Mouse (Mus musculus): Measurements from ENCODE around the gene Zfp91. TPM values are rescaled to one million over a fixed set of nuclear protein-coding genes. Genes with fewer than 3 reads are reported as not detected.
A peak's percentile ranks its signal among the peaks of the same experiment; 100 is the strongest.
"Not testable (repeated sequence)": the region's sequence is repeated elsewhere in the genome, so short reads cannot be mapped to it uniquely, and the experiment has no call there.

Gene Zfp91
- total RNA-seq, 2 experiments from 2014 or later = 66.6 to 105 TPM

GRCm38 (mm10) chr19:12795110-12795509 is 816 bp downstream of the Zfp91 start:
- ATAC-seq (replicated peaks; ENCODE audit: low FRiP score, low TSS enrichment, poor library complexity, severe bottlenecking) = no peak

- ATAC-seq (replicated peaks; ENCODE audit: low FRiP score, low TSS enrichment, poor library complexity, severe bottlenecking) = peak; percentile 66
These were observed 1.6 kb downstream of the Zfp91 start for GRCm38 (mm10) chr19:12794056-12795044.

- no peak for ATAC-seq (replicated peaks; ENCODE audit: low FRiP score, low TSS enrichment, poor library complexity, severe bottlenecking)
These were observed 3.6 kb downstream of the Zfp91 start for GRCm38 (mm10) chr19:12792374-12792773.

- ATAC-seq (replicated peaks; ENCODE audit: low FRiP score, low TSS enrichment, poor library complexity, severe bottlenecking) = no peak
These were observed 8.2 kb downstream of the Zfp91 start for GRCm38 (mm10) chr19:12787721-12788120.

- ATAC-seq (replicated peaks; ENCODE audit: low FRiP score, low TSS enrichment, poor library complexity, severe bottlenecking) = no peak
These were observed 9.0 kb downstream of the Zfp91 start for GRCm38 (mm10) chr19:12786803-12787395.

- no peak for ATAC-seq (replicated peaks; ENCODE audit: low FRiP score, low TSS enrichment, poor library complexity, severe bottlenecking)
These were observed 15.5 kb downstream of the Zfp91 start for GRCm38 (mm10) chr19:12780437-12780836.

- no peak for ATAC-seq (replicated peaks; ENCODE audit: low FRiP score, low TSS enrichment, poor library complexity, severe bottlenecking)
These were observed 25.0 kb downstream of the Zfp91 start for GRCm38 (mm10) chr19:12770888-12771287.

- no peak for ATAC-seq (replicated peaks; ENCODE audit: low FRiP score, low TSS enrichment, poor library complexity, severe bottlenecking)
These were observed 30.6 kb downstream of the Zfp91 start, which contains the start of gene Cntf for GRCm38 (mm10) chr19:12765308-12765707. TSS of gene Cntf (minus strand) at chr19:12765632.

GRCm38 (mm10) chr19:12762212-12763130 is 33.5 kb downstream of the Zfp91 start:
- ATAC-seq (replicated peaks; ENCODE audit: low FRiP score, low TSS enrichment, poor library complexity, severe bottlenecking) = no peak

- ATAC-seq (replicated peaks; ENCODE audit: low FRiP score, low TSS enrichment, poor library complexity, severe bottlenecking) = no peak
These were observed 36.3 kb downstream of the Zfp91 start for GRCm38 (mm10) chr19:12759656-12760055.

GRCm38 (mm10) chr19:12758936-12759478 is 36.9 kb downstream of the Zfp91 start:
- no peak for ATAC-seq (replicated peaks; ENCODE audit: low FRiP score, low TSS enrichment, poor library complexity, severe bottlenecking)

GRCm38 (mm10) chr19:12756286-12756685 is 39.6 kb downstream of the Zfp91 start:
- ATAC-seq (replicated peaks; ENCODE audit: low FRiP score, low TSS enrichment, poor library complexity, severe bottlenecking) = no peak

- no peak for ATAC-seq (replicated peaks; ENCODE audit: low FRiP score, low TSS enrichment, poor library complexity, severe bottlenecking)
These were observed 64.0 kb downstream of the Zfp91 start for GRCm38 (mm10) chr19:12731950-12732349.

- ATAC-seq (replicated peaks; ENCODE audit: low FRiP score, low TSS enrichment, poor library complexity, severe bottlenecking) = no peak
These were observed 64.9 kb downstream of the Zfp91 start for GRCm38 (mm10) chr19:12731036-12731435.

GRCm38 (mm10) chr19:12725851-12726250 is 70.1 kb downstream of the Zfp91 start:
- ATAC-seq (replicated peaks; ENCODE audit: low FRiP score, low TSS enrichment, poor library complexity, severe bottlenecking) = no peak

GRCm38 (mm10) chr19:12722308-12722707 is 73.6 kb downstream of the Zfp91 start:
- no peak for ATAC-seq (replicated peaks; ENCODE audit: low FRiP score, low TSS enrichment, poor library complexity, severe bottlenecking)

GRCm38 (mm10) chr19:12721596-12721995 is 74.3 kb downstream of the Zfp91 start:
- ATAC-seq (replicated peaks; ENCODE audit: low FRiP score, low TSS enrichment, poor library complexity, severe bottlenecking) = not testable (repeated sequence)

GRCm38 (mm10) chr19:12720919-12721318 is 75.0 kb downstream of the Zfp91 start:
- not testable (repeated sequence) for ATAC-seq (replicated peaks; ENCODE audit: low FRiP score, low TSS enrichment, poor library complexity, severe bottlenecking)

- no peak for ATAC-seq (replicated peaks; ENCODE audit: low FRiP score, low TSS enrichment, poor library complexity, severe bottlenecking)
These were observed 75.5 kb downstream of the Zfp91 start for GRCm38 (mm10) chr19:12720463-12720862.

Measured in megakaryocyte-erythroid progenitor cell, adult 5-6 weeks (primary cell).